Mouse (Mus musculus): ENCODE results near the gene Nt5dc2. TPM values are rescaled to one million over a fixed set of nuclear protein-coding genes. Genes with fewer than 3 reads are reported as not detected.

Nt5dc2 gene
- total and polyA plus RNA-seq, 3 experiments, result 3.3 to 52.5 (median 4.0) TPM

DNA sequence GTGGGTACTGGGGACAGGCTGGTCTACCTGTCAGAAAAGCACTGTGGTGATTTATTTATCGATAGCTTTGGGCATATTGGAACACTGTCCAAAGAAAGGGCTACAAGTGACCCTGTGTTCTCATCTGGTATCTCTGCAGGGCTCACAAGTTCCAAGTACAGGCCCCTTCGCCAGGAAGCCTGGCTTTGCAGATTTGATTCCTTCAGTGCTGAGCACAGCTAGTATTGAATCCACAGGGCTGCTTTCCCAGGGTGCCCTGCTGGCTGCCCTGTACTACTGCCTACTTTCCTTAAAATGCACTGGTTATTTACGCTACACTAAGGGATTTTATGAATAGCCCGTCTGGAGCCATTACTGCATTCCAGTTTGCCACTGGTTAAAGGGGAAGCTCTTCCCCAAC lies 50.7 kb downstream of the Nt5dc2 start:
- Histone ChIP-seq H3K36me3 (replicated peaks in 1 of 2; ENCODE audit: control insufficient read depth in 1 of 2, insufficient read depth in 1 of 2, low read length in 1 of 2) (peaks cover 84 to 98% of the 10 kb centered on the region in 2 experiments), H3K27me3 (replicated peaks) (no peaks in the 10 kb centered on the region), H3K9ac (ENCODE audit: insufficient read depth, low read depth) (no peak overlapping the region), H3K4me1 (ENCODE audit: control insufficient read depth in 1 of 2, insufficient read depth in 2 of 2) (no peaks in the 10 kb centered on the region), H3K79me2 (replicated peaks; ENCODE audit: control insufficient read depth, extremely low read depth, insufficient read depth, poor library complexity, severe bottlenecking) (no peaks in the 10 kb centered on the region), H3K9me3 (replicated peaks; ENCODE audit: low read length) (no peaks in the 10 kb centered on the region), H3K4me3 (replicated peaks in 1 of 3; ENCODE audit: low read depth in 2 of 3, low read length in 2 of 3, poor library complexity in 1 of 3) (no peak overlapping the region), H3K4me2 (ENCODE audit: insufficient read depth, low read depth, poor library complexity, severe bottlenecking) (no peak overlapping the region), H3K27ac (ENCODE audit: insufficient read depth, low read depth) (no peak overlapping the region)
- dilution Hi-C loops (cut with MboI; ENCODE audit: extremely low pct_ligation_motif_present, extremely low pct_unique_long_range_greater_than_20kb, low sequenced_read_pairs), result no loop called here
- in situ Hi-C loops (cut with MboI; ENCODE audit: low pct_ligation_motif_present, low pct_unique_long_range_greater_than_20kb, low sequenced_read_pairs), result no loop called here
- no peak for DNase-seq (ENCODE audit: extremely low read depth)
- TF ChIP-seq CHD1 (IDR thresholded peaks at IDR 0.05; ENCODE audit: low read depth, low read length), result no peak
- TF ChIP-seq MAZ (IDR thresholded peaks at IDR 0.05; ENCODE audit: low read depth, low read length), result no peak
- TF ChIP-seq ELF1 (IDR thresholded peaks at IDR 0.05; ENCODE audit: low read depth, low read length), result no peak
- TF ChIP-seq JUN (IDR thresholded peaks at IDR 0.05; ENCODE audit: insufficient read depth, low read depth, low read length), result no peak
- TF ChIP-seq TCF12 (IDR thresholded peaks at IDR 0.05; ENCODE audit: low read depth, low read length), result no peak
- no peak for TF ChIP-seq ETS1 (conservative IDR thresholded peaks at IDR 0.05; ENCODE audit: low read depth, low read length)
- TF ChIP-seq ZNF384 (IDR thresholded peaks at IDR 0.05; ENCODE audit: low read depth, low read length), result no peak
- TF ChIP-seq USF1 (IDR thresholded peaks at IDR 0.05; ENCODE audit: low read depth, low read length), result no peak
- TF ChIP-seq MAX (IDR thresholded peaks at IDR 0.05; ENCODE audit: low read length), result no peak
- no peak for TF ChIP-seq JUND (conservative IDR thresholded peaks at IDR 0.05; ENCODE audit: low read depth, low read length)
- TF ChIP-seq ZC3H11A (IDR thresholded peaks at IDR 0.05; ENCODE audit: low read depth, low read length), result no peak

DNA sequence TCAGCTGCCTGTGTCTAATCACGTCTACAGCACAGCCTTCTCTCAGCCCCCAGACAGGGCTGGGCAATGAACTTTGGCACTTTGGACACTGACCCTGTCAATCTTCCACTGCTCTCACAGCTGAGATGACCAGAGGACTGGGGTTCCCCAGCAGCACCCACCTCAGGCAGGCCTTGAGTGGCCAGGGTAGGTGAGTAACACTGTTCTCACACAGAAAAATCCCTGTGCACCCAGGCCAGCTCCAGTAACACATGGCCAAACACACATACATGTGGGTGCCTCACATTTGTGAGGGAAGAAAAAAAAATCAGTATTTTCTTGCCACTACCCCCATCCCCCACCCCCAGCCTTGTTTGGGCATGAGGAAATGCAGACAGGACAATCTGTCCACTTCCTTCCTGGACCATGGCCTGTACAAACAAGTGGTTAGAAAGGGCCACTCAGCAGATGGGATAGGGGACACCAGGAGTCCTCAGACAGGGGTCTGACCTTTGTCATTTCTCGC lies 52.0 kb downstream of the Nt5dc2 start:
- H3K9me3 ChIP-seq (replicated peaks; ENCODE audit: low read length), result no peaks in the 10 kb centered on the region
- H3K4me1 ChIP-seq (ENCODE audit: control insufficient read depth in 1 of 2, insufficient read depth in 2 of 2), result no peaks in the 10 kb centered on the region; a peak in 1 of 4 replicates
- H3K9ac ChIP-seq (ENCODE audit: insufficient read depth, low read depth), result no peak overlapping the region
- no peak overlapping the region for H3K27ac ChIP-seq (ENCODE audit: insufficient read depth, low read depth)
- dilution Hi-C loops (cut with MboI; ENCODE audit: extremely low pct_ligation_motif_present, extremely low pct_unique_long_range_greater_than_20kb, low sequenced_read_pairs), result no loop called here
- H3K36me3 ChIP-seq (replicated peaks in 1 of 2; ENCODE audit: control insufficient read depth in 1 of 2, insufficient read depth in 1 of 2, low read length in 1 of 2), result peaks cover 83 to 98% of the 10 kb centered on the region in 2 experiments
- no peak overlapping the region for H3K4me3 ChIP-seq (replicated peaks in 1 of 3; ENCODE audit: low read depth in 2 of 3, low read length in 2 of 3, poor library complexity in 1 of 3)
- H3K4me2 ChIP-seq (ENCODE audit: insufficient read depth, low read depth, poor library complexity, severe bottlenecking), result no peak overlapping the region
- no peaks in the 10 kb centered on the region for H3K79me2 ChIP-seq (replicated peaks; ENCODE audit: control insufficient read depth, extremely low read depth, insufficient read depth, poor library complexity, severe bottlenecking)
- no peak for DNase-seq (ENCODE audit: extremely low read depth)
- H3K27me3 ChIP-seq (replicated peaks), result no peaks in the 10 kb centered on the region
- in situ Hi-C loops (cut with MboI; ENCODE audit: low pct_ligation_motif_present, low pct_unique_long_range_greater_than_20kb, low sequenced_read_pairs), result no loop called here
- TF ChIP-seq JUN (IDR thresholded peaks at IDR 0.05; ENCODE audit: insufficient read depth, low read depth, low read length), result no peak
- TF ChIP-seq USF1 (IDR thresholded peaks at IDR 0.05; ENCODE audit: low read depth, low read length), result no peak
- TF ChIP-seq SMC3 (IDR thresholded peaks at IDR 0.05; ENCODE audit: low read depth, low read length), result no peak
- TF ChIP-seq JUND (conservative IDR thresholded peaks at IDR 0.05; ENCODE audit: low read depth, low read length), result no peak
- TF ChIP-seq MAZ (IDR thresholded peaks at IDR 0.05; ENCODE audit: low read depth, low read length), result no peak
- no peak for TF ChIP-seq CHD2 (IDR thresholded peaks at IDR 0.05; ENCODE audit: low read length)
- TF ChIP-seq MAX (IDR thresholded peaks at IDR 0.05; ENCODE audit: low read length), result no peak
- TF ChIP-seq NRF1 (IDR thresholded peaks at IDR 0.05; ENCODE audit: low read depth, low read length), result no peak
- TF ChIP-seq ZNF384 (IDR thresholded peaks at IDR 0.05; ENCODE audit: low read depth, low read length), result no peak
- no peak for TF ChIP-seq E2F4 (IDR thresholded peaks at IDR 0.05; ENCODE audit: insufficient replicate concordance, low read depth, low read length)
- no peak for TF ChIP-seq ZMIZ1 (IDR thresholded peaks at IDR 0.05; ENCODE audit: low read depth, low read length)

Measured in CH12.LX (cell line).